Mouse (Mus musculus) embryonic facial prominence, embryonic 12.5 days (tissue): ENCODE data around the gene Ttc23l. TPM values are rescaled to one million over a fixed set of nuclear protein-coding genes. Genes with fewer than 3 reads are reported as not detected.
"Not testable (repeated sequence)": the region's sequence is repeated elsewhere in the genome, so short reads cannot be mapped to it uniquely, and the experiment has no call there.

Source experiments
- ATAC-seq: fragments of 200-750 bp; cut with Nextera tagmentation; 2 replicates; pipeline ENCODE4 v1.8.0; 2017; ENCODE audit not compliant: insufficient number of reproducible peaks, insufficient read depth, low FRiP score, low TSS enrichment
- H3K27ac ChIP-seq: fragments of 300-500 bp; sonication (generic); 2 replicates; pipeline ENCODE4 v1.5.1; 2016; ENCODE audit warnings: mild to moderate bottlenecking
- H3K27me3 ChIP-seq: fragments of 300-500 bp; sonication (generic); 2 replicates; pipeline ENCODE4 v1.6.1; 2016; ENCODE audit warnings: mild to moderate bottlenecking, moderate library complexity
- H3K36me3 ChIP-seq: fragments of 300-500 bp; sonication (generic); 2 replicates; pipeline ENCODE4 v1.6.1; 2016; ENCODE audit warnings: mild to moderate bottlenecking
- H3K4me1 ChIP-seq: fragments of 300-500 bp; sonication (generic); 2 replicates; pipeline ENCODE4 v1.6.1; 2016
- H3K4me2 ChIP-seq: fragments of 300-500 bp; sonication (generic); replicated peaks from 2 replicates; pipeline ENCODE4 v1.6.1; 2016; ENCODE audit warnings: mild to moderate bottlenecking, moderate library complexity
- H3K4me3 ChIP-seq: fragments of 300-500 bp; sonication (generic); 2 replicates; pipeline ENCODE4 v1.5.1; 2016; ENCODE audit warnings: mild to moderate bottlenecking
- H3K9ac ChIP-seq: fragments of 300-500 bp; sonication (generic); 2 replicates; pipeline ENCODE4 v1.6.1; 2016; ENCODE audit warnings: mild to moderate bottlenecking, moderate library complexity
- H3K9me3 ChIP-seq: fragments of 300-500 bp; sonication (generic); 2 replicates; pipeline ENCODE4 v1.6.1; 2016; ENCODE audit warnings: mild to moderate bottlenecking, moderate library complexity
- WGBS: fragments of 180-500 bp; shearing (Covaris S2); methylation state at CpG from one replicate; pipeline ENCODE4 v1.1.7; 2016; 5-methylcytosine and 5-hydroxymethylcytosine counted together
- polyA plus RNA-seq: library from polyadenylated mRNA; unstranded; fragments of >200 nt; fragmentation: Nextera tagmentation; extraction: Ambion mirVana; gene quantifications from 2 replicates; pipeline ENCODE4 v1.2.1, GENCODE M21; 2016

Gene Ttc23l
- polyA plus RNA-seq, 1 experiment from 2014 or later: not detected

GRCm38 (mm10) chr15:10506099-10506498, 52.4 kb downstream of the Ttc23l start:
- Histone ChIP-seq H3K4me2 (0 out of 2 replicates have a peak overlapping the region, but pooled peaks have one; percentile 2), H3K36me3 (no peaks in the 10 kb centered on the region), H3K9me3 (no peaks in the 10 kb centered on the region), H3K4me1 (peaks cover 5% of the 10 kb centered on the region), H3K9ac (no peak overlapping the region), H3K27ac (no peak overlapping the region), H3K27me3 (no peaks in the 10 kb centered on the region), H3K4me3 (no peak overlapping the region)
- ATAC-seq: no peak
- 28% methylated on average over 11 of the region's 11 CpGs for WGBS

- Histone ChIP-seq H3K27me3 (no peaks in the 10 kb centered on the region), H3K9ac (no peak overlapping the region), H3K27ac (no peak overlapping the region), H3K36me3 (peaks cover 3% of the 10 kb centered on the region; the same call in 1 of the 2 replicates), H3K4me1 (peaks cover 1% of the 10 kb centered on the region; the same call in 1 of the 2 replicates), H3K9me3 (no peaks in the 10 kb centered on the region), H3K4me2 (no peak overlapping the region), H3K4me3 (no peak overlapping the region)
- WGBS: 55% methylated on average over 11 of the region's 11 CpGs
- no peak for ATAC-seq
Observed at GRCm38 (mm10) chr15:10500838-10501719, 57.4 kb downstream of the Ttc23l start.

- Histone ChIP-seq H3K27me3 (no peaks in the 10 kb centered on the region), H3K9me3 (no peaks in the 10 kb centered on the region), H3K36me3 (peaks cover 7% of the 10 kb centered on the region; the same call in 1 of the 2 replicates), H3K4me1 (no peaks in the 10 kb centered on the region), H3K27ac (no peak overlapping the region), H3K4me2 (no peak overlapping the region), H3K9ac (no peak overlapping the region), H3K4me3 (no peak overlapping the region)
- ATAC-seq: no peak
- WGBS: 85% methylated on average over 5 of the region's 5 CpGs
Observed at GRCm38 (mm10) chr15:10500035-10500434, 58.4 kb downstream of the Ttc23l start.

GRCm38 (mm10) chr15:10499593-10499992, 58.9 kb downstream of the Ttc23l start:
- Histone ChIP-seq H3K27ac (no peak overlapping the region), H3K4me1 (no peaks in the 10 kb centered on the region), H3K36me3 (peaks cover 11% of the 10 kb centered on the region; the same call in 1 of the 2 replicates), H3K4me2 (no peak overlapping the region), H3K9ac (no peak overlapping the region), H3K27me3 (no peaks in the 10 kb centered on the region), H3K4me3 (no peak overlapping the region), H3K9me3 (no peaks in the 10 kb centered on the region)
- 76% methylated on average over 5 of the region's 5 CpGs for WGBS
- no peak for ATAC-seq

- H3K4me2 ChIP-seq, H3K9me3 ChIP-seq, H3K27ac ChIP-seq, H3K27me3 ChIP-seq, H3K4me3 ChIP-seq, H3K4me1 ChIP-seq, H3K9ac ChIP-seq, ATAC-seq: not testable (repeated sequence)
- peaks cover 24% of the 10 kb centered on the region for H3K36me3 ChIP-seq
- WGBS: 91% methylated on average over 1 of the region's 1 CpGs
Observed at GRCm38 (mm10) chr15:10496696-10497095, 61.8 kb downstream of the Ttc23l start.

- Histone ChIP-seq H3K4me1 (no peaks in the 10 kb centered on the region), H3K9me3 (no peaks in the 10 kb centered on the region), H3K4me2 (no peak overlapping the region), H3K27me3 (no peaks in the 10 kb centered on the region), H3K27ac (no peak overlapping the region), H3K4me3 (no peak overlapping the region), H3K36me3 (peaks cover 24% of the 10 kb centered on the region), H3K9ac (no peak overlapping the region)
- 93% methylated on average over 11 of the region's 11 CpGs for WGBS
- ATAC-seq: no peak
Observed at GRCm38 (mm10) chr15:10495944-10496343, 62.5 kb downstream of the Ttc23l start.

GRCm38 (mm10) chr15:10490101-10490500, 68.4 kb downstream of the Ttc23l start:
- peaks cover 23% of the 10 kb centered on the region for H3K36me3 ChIP-seq
- no peak overlapping the region for H3K4me2 ChIP-seq
- H3K9ac ChIP-seq: no peak overlapping the region
- 0 out of 2 replicates have a peak, but pooled peaks cover 7% of the 10 kb centered on the region for H3K4me1 ChIP-seq
- no peaks in the 10 kb centered on the region for H3K27me3 ChIP-seq
- WGBS: 77% methylated on average over 5 of the region's 5 CpGs
- H3K27ac ChIP-seq: no peak overlapping the region
- no peak for ATAC-seq
- no peaks in the 10 kb centered on the region for H3K9me3 ChIP-seq
- no peak overlapping the region for H3K4me3 ChIP-seq

- H3K36me3 ChIP-seq: peaks cover 17% of the 10 kb centered on the region
- 55% methylated on average over 2 of the region's 2 CpGs for WGBS
- H3K9ac ChIP-seq: no peak overlapping the region
Observed at GRCm38 (mm10) chr15:10487246-10487645, 71.2 kb downstream of the Ttc23l start.

GRCm38 (mm10) chr15:10486365-10486839, 72.1 kb downstream of the Ttc23l start:
- 1% methylated on average over 18 of the region's 18 CpGs for WGBS
- 0 out of 2 replicates have a peak, but pooled peaks have one; percentile 10 for ATAC-seq

More at GRCm38 (mm10) chr15:10487246-10487645, 71.2 kb downstream of the Ttc23l start:
- Histone ChIP-seq H3K4me2 (peak overlapping the region; percentile 57), H3K27me3 (no peaks in the 10 kb centered on the region), H3K9me3 (no peaks in the 10 kb centered on the region), H3K4me3 (peak overlapping the region; percentile 89; the same call in 1 of the 2 replicates), H3K27ac (no peak overlapping the region), H3K4me1 (peaks cover 16% of the 10 kb centered on the region; the same call in 1 of the 2 replicates)
- ATAC-seq: no peak

GRCm38 (mm10) chr15:10485484-10486364, 72.7 kb downstream of the Ttc23l start, which contains the start of the genes Brix1 and Rad1:
Gene Brix1, minus strand, starts transcription at chr15:10485947.
Gene Rad1, plus strand, starts transcription at chr15:10486018.
- H3K4me1 ChIP-seq: peaks cover 16% of the 10 kb centered on the region; the same call in 1 of the 2 replicates
- peaks cover 17% of the 10 kb centered on the region for H3K36me3 ChIP-seq
- peak; percentile 99 for ATAC-seq
- no peaks in the 10 kb centered on the region for H3K27me3 ChIP-seq
- peak within 1 kb of the TSS; percentile 89 for H3K4me3 ChIP-seq
- peak within 1 kb of the TSS; percentile 63 for H3K4me2 ChIP-seq
- H3K9me3 ChIP-seq: no peaks in the 10 kb centered on the region
- under 1% methylated on average over 58 of the region's 58 CpGs for WGBS
- H3K27ac ChIP-seq: peak within 1 kb of the TSS; percentile 70
- H3K9ac ChIP-seq: peak within 1 kb of the TSS; percentile 88

More at GRCm38 (mm10) chr15:10486365-10486839, 72.1 kb downstream of the Ttc23l start:
- Histone ChIP-seq H3K9me3 (no peaks in the 10 kb centered on the region), H3K9ac (peak overlapping the region; percentile 88), H3K27me3 (no peaks in the 10 kb centered on the region), H3K4me1 (peaks cover 16% of the 10 kb centered on the region; the same call in 1 of the 2 replicates), H3K4me2 (peak overlapping the region; percentile 57), H3K4me3 (peak overlapping the region; percentile 89), H3K27ac (peak overlapping the region; percentile 70; the same call in 1 of the 2 replicates), H3K36me3 (peaks cover 12% of the 10 kb centered on the region)

GRCm38 (mm10) chr15:10470941-10471340, 87.5 kb downstream of the Ttc23l start:
- Histone ChIP-seq H3K9me3 (no peaks in the 10 kb centered on the region), H3K9ac (peak overlapping the region; percentile 51; the same call in 1 of the 2 replicates), H3K36me3 (peaks cover 9% of the 10 kb centered on the region), H3K27me3 (no peaks in the 10 kb centered on the region), H3K4me3 (peak overlapping the region; percentile 86), H3K4me1 (peaks cover 4% of the 10 kb centered on the region; the same call in 1 of the 2 replicates), H3K4me2 (peak overlapping the region; percentile 90), H3K27ac (no peak overlapping the region)
- whole genome bisulfite sequencing: 16% methylated on average over 3 of the region's 3 CpGs
- no peak for ATAC-seq
